Mouse (Mus musculus): ENCODE data around the gene Skida1. TPM values are rescaled to one million over a fixed set of nuclear protein-coding genes. Genes with fewer than 3 reads are reported as not detected.

The Skida1 gene
- polyA plus RNA-seq, 1 experiment from 2014 or later, result 10.3 TPM

Small RNAs within 50 kb of the gene (microRNA-seq; reads per million reads assigned to microRNA genes)
- gene Mir7655, result 6.5 reads per million, percentile 25 among the genes with 10 or more reads in this experiment

Other genes starting within 250 kb of the Skida1 start
- gene H2al2a, start 52.1 kb downstream of the Skida1 start, polyA plus RNA-seq (2015; fragmentation: Nextera tagmentation; extraction: Ambion mirVana), result not detected in 2 replicates
- gene A930004D18Rik, start 11.3 kb downstream of the Skida1 start, polyA plus RNA-seq (2015; fragmentation: Nextera tagmentation; extraction: Ambion mirVana), result 12.0 and 15.1 TPM in 2 replicates
- 72.9 and 73.1 TPM in 2 replicates for gene Mllt10, start 6.2 kb upstream of the Skida1 start, polyA plus RNA-seq (2015; fragmentation: Nextera tagmentation; extraction: Ambion mirVana)